11 mouse cellular contexts compared by ENCODE assay signal in the genomic region with DNA sequence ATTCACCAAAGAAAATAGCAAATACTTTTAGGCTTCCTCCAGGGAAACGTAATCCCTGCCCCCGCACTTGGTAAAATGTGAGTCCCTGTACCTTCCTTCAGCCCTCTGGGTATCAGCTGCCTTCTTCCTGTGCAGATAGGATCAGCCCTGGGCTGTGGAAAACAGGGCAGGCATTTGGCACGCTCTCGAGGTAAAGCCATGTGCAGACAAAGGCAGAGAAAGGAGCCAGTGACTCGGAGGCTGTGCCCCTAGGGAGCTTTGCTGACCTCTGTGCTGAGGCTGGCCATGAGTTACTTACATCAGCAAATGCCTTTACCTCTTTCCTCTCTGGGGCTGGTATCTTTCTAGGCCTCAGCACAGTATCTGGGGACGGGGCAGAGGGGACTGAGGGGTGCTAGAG. TPM values are rescaled to one million over a fixed set of nuclear protein-coding genes. Genes with fewer than 3 reads are reported as not detected.
DNase-seq lines count a peak whose midpoint lies in the region; ATAC-seq and TF ChIP-seq lines count a peak whose summit lies in the region.
"Had no signal": no experiment of that assay in that cellular context is flagged by ENCODE, and none has a peak within 500 bp of the region (broad histone marks: within the 10 kb centered on the region; RNA-seq: fewer than 3 reads in every experiment).

No protein-coding gene starts in this region.

- no peaks in the 10 kb centered on the region for H3K9me3 ChIP-seq in midbrain, embryonic 10.5 days (replicated peaks)
- no peaks in the 10 kb centered on the region for H3K9me3 ChIP-seq in midbrain, embryonic 15.5 days
- H3K9me3 ChIP-seq in embryonic facial prominence, embryonic 14.5 days (ENCODE audit: control insufficient read depth, low read length): no peaks in the 10 kb centered on the region
- H3K9me3 ChIP-seq in hindbrain, postnatal 0 days (ENCODE audit: low read length): no peaks in the 10 kb centered on the region
- H3K9me3 ChIP-seq in midbrain, embryonic 13.5 days: no peaks in the 10 kb centered on the region

- peak; percentile 37 for DNase-seq in midbrain, embryonic 10.5 days (ENCODE audit: low spot score)
- peak; percentile 23 for DNase-seq in embryonic facial prominence, embryonic 14.5 days (ENCODE audit: low spot score)
- peak; percentile 27 for DNase-seq in hindbrain, postnatal 0 days (ENCODE audit: low spot score)
- no peak for DNase-seq in thymus, postnatal 25 days
- DNase-seq in B cell, adult 2 months: no peak
- DNase-seq: cerebellum, adult 11-12 months had no signal

- no peak overlapping the region for H3K4me2 ChIP-seq in midbrain, embryonic 15.5 days
- H3K4me2 ChIP-seq in embryonic facial prominence, embryonic 14.5 days (ENCODE audit: low read depth, low read length): no peak overlapping the region
- H3K4me2 ChIP-seq in hindbrain, postnatal 0 days (ENCODE audit: low read depth, low read length): no peak overlapping the region
- no peak overlapping the region for H3K4me2 ChIP-seq in midbrain, embryonic 13.5 days (replicated peaks)
- H3K4me2 ChIP-seq: liver, embryonic 11.5 days had no signal

- TF ChIP-seq CTCF in hindbrain, postnatal 0 days (IDR thresholded peaks at IDR 0.05; ENCODE audit: low read depth): no peak

- H3K9ac ChIP-seq in midbrain, embryonic 15.5 days: no peak overlapping the region
- H3K9ac ChIP-seq in embryonic facial prominence, embryonic 14.5 days (ENCODE audit: low read depth, low read length): no peak overlapping the region
- no peak overlapping the region for H3K9ac ChIP-seq in hindbrain, postnatal 0 days (replicated peaks; ENCODE audit: low read length)
- H3K9ac ChIP-seq in midbrain, embryonic 13.5 days (replicated peaks): no peak overlapping the region

- peak overlapping the region; percentile 73 for H3K27ac ChIP-seq in midbrain, embryonic 10.5 days (replicated peaks)
- H3K27ac ChIP-seq in midbrain, embryonic 15.5 days: no peak overlapping the region
- no peak overlapping the region for H3K27ac ChIP-seq in embryonic facial prominence, embryonic 14.5 days (replicated peaks; ENCODE audit: low read depth, low read length)
- H3K27ac ChIP-seq in hindbrain, postnatal 0 days: no peak overlapping the region
- H3K27ac ChIP-seq in midbrain, embryonic 13.5 days: 0 out of 2 replicates have a peak overlapping the region, but pooled peaks have one; percentile 37

- no peaks in the 10 kb centered on the region for H3K27me3 ChIP-seq in midbrain, embryonic 10.5 days (ENCODE audit: low read depth, poor library complexity, severe bottlenecking)
- H3K27me3 ChIP-seq in midbrain, embryonic 15.5 days (replicated peaks): no peaks in the 10 kb centered on the region
- no peaks in the 10 kb centered on the region for H3K27me3 ChIP-seq in embryonic facial prominence, embryonic 14.5 days (replicated peaks; ENCODE audit: control insufficient read depth, insufficient read depth, low read length)
- no peaks in the 10 kb centered on the region for H3K27me3 ChIP-seq in hindbrain, postnatal 0 days (ENCODE audit: insufficient read depth, low read length)
- no peaks in the 10 kb centered on the region for H3K27me3 ChIP-seq in midbrain, embryonic 13.5 days

- no peak overlapping the region for H3K4me3 ChIP-seq in midbrain, embryonic 10.5 days
- H3K4me3 ChIP-seq in midbrain, embryonic 15.5 days: no peak overlapping the region
- H3K4me3 ChIP-seq in embryonic facial prominence, embryonic 14.5 days (ENCODE audit: low read depth, low read length): no peak overlapping the region
- H3K4me3 ChIP-seq in hindbrain, postnatal 0 days (ENCODE audit: low read length): no peak overlapping the region
- H3K4me3 ChIP-seq in midbrain, embryonic 13.5 days (replicated peaks): no peak overlapping the region

- peaks cover 46% of the 10 kb centered on the region for H3K4me1 ChIP-seq in midbrain, embryonic 10.5 days
- H3K4me1 ChIP-seq in midbrain, embryonic 15.5 days: peaks cover 26% of the 10 kb centered on the region
- H3K4me1 ChIP-seq in embryonic facial prominence, embryonic 14.5 days (ENCODE audit: control insufficient read depth, insufficient read depth, low read length): no peaks in the 10 kb centered on the region; the same call in 1 of the 2 replicates
- no peaks in the 10 kb centered on the region; the same call in none of the 2 replicates for H3K4me1 ChIP-seq in hindbrain, postnatal 0 days (ENCODE audit: insufficient read depth, low read length)
- peaks cover 39% of the 10 kb centered on the region for H3K4me1 ChIP-seq in midbrain, embryonic 13.5 days (replicated peaks)

- ATAC-seq in midbrain, embryonic 15.5 days (replicated peaks): no peak
- no peak for ATAC-seq in embryonic facial prominence, embryonic 14.5 days (ENCODE audit: low read depth)
- ATAC-seq in hindbrain, postnatal 0 days: no peak; the same call in 1 of the 2 replicates
- ATAC-seq in midbrain, embryonic 13.5 days: no peak
- ATAC-seq in erythroblast, adult 5-6 weeks (replicated peaks; ENCODE audit: low FRiP score, poor library complexity, severe bottlenecking): no peak

- WGBS in midbrain, embryonic 10.5 days: 35% methylated on average over 6 of the region's 6 CpGs
- WGBS in midbrain, embryonic 15.5 days: 23% methylated on average over 6 of the region's 6 CpGs
- 33% methylated on average over 6 of the region's 6 CpGs for WGBS in embryonic facial prominence, embryonic 14.5 days
- 37% methylated on average over 6 of the region's 6 CpGs for WGBS in hindbrain, postnatal 0 days
- 20% methylated on average over 6 of the region's 6 CpGs for WGBS in midbrain, embryonic 13.5 days

- no peaks in the 10 kb centered on the region for H3K36me3 ChIP-seq in midbrain, embryonic 10.5 days
- H3K36me3 ChIP-seq in midbrain, embryonic 15.5 days (replicated peaks): no peaks in the 10 kb centered on the region
- H3K36me3 ChIP-seq in embryonic facial prominence, embryonic 14.5 days (ENCODE audit: control insufficient read depth, insufficient read depth, low read length): no peaks in the 10 kb centered on the region
- H3K36me3 ChIP-seq in hindbrain, postnatal 0 days (ENCODE audit: insufficient read depth, low read length): no peaks in the 10 kb centered on the region
- no peaks in the 10 kb centered on the region for H3K36me3 ChIP-seq in midbrain, embryonic 13.5 days

RNA-seq across cellular contexts. Expression of gene Slco2a1, which starts 4.4 kb away (rescaled TPM):
- polyA plus RNA-seq in midbrain, embryonic 10.5 days (2016; fragmentation: Nextera tagmentation; extraction: Ambion mirVana): 0.17 and 0.25 TPM in 2 replicates
- polyA plus RNA-seq in midbrain, embryonic 15.5 days (2015; fragmentation: Nextera tagmentation; extraction: Ambion mirVana): 3.0 and 3.5 TPM in 2 replicates
- polyA plus RNA-seq in embryonic facial prominence, embryonic 14.5 days (2014; fragmentation: Nextera tagmentation; extraction: Ambion mirVana): 8.8 and 10.0 TPM in 2 replicates
- total RNA-seq in hindbrain, postnatal 0 days (2014; rRNA removed): 6.3 and 6.4 TPM in 2 replicates
- polyA plus RNA-seq in hindbrain, postnatal 0 days (2015; fragmentation: Nextera tagmentation; extraction: Ambion mirVana): 3.9 and 4.8 TPM in 2 replicates
- polyA plus RNA-seq in midbrain, embryonic 13.5 days (2015; fragmentation: Nextera tagmentation; extraction: Ambion mirVana): 0.81 and 0.89 TPM in 2 replicates
- not detected in 2 replicates for total RNA-seq in erythroblast, adult 5-6 weeks (2015; ENCODE audit: low replicate concordance)
- total RNA-seq in erythroblast, adult 5-6 weeks (2017; ENCODE audit: low replicate concordance): 0.09 TPM in 1 of 2 replicates, not detected in the other
- total RNA-seq: MEL had no signal

Comparison
In these comparisons a context has a peak if more than half of its experiments do, and no peak if none do; other contexts are left out.
1. H3K27ac ChIP-seq: peak in midbrain, embryonic 10.5 days (single experiment) and midbrain, embryonic 13.5 days (single experiment); none in midbrain, embryonic 15.5 days (single experiment), embryonic facial prominence, embryonic 14.5 days (single experiment) and hindbrain, postnatal 0 days (single experiment).
2. DNase-seq: peak in midbrain, embryonic 10.5 days (single experiment), embryonic facial prominence, embryonic 14.5 days (single experiment) and hindbrain, postnatal 0 days (single experiment); none in thymus, postnatal 25 days (single experiment) and B cell, adult 2 months (0 of 2).